Mouse (Mus musculus) kidney, postnatal 4 days (tissue): ENCODE measurements around the gene Lsm4.

ENCODE experiments used
- DNase-seq, 2 experiments: peaks; one replicate each; pipeline ENCODE4 v3.0.0; 2021; ENCODE audit warnings: mixed read lengths in 2 of 2

The Lsm4 gene

DNA sequence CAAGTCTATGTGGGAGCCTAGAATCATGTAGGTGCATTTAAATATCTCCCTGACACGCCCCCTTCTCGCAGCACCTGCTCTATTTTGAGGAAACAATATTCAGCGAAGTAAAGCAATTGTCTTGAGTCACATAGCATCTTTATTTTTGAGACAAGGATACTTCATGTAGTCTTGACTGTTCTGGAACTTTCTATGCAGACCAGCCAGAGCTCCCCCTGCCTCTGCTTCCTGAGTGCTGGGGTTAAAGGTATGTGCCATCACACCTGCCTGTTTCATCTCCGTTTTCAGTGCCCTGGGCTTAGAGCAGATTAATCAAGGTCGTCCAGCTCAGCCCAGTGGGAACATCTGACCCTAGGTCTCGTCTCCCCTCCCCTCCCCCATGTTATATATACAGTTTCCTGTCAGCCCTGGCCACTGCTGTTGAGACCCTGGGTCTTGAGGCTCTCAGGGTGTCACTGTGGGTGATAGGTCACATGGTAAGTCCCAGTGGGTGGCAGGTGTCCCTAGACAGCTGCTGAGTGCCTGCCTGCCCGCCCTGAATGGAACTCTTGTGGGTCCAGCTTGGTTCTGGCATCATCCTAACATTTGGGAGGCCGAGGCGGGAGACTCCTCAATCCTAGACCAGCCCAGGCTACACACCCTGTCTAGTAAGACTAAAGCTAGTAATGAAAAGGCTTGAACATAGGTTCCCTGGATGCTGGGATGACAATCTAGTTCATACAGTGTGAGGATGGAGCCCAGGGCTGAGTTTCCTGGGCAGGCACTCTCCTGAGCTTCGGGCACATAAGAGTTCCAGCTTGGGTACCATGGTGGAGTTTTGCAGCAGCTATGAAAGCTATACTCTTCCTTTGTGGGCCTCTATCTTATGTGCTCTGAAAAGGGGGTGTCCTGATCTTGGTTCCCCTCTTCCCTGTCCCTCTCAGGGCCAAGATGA is 28.3 kb downstream of the Lsm4 start:
- no peak for DNase-seq

DNA sequence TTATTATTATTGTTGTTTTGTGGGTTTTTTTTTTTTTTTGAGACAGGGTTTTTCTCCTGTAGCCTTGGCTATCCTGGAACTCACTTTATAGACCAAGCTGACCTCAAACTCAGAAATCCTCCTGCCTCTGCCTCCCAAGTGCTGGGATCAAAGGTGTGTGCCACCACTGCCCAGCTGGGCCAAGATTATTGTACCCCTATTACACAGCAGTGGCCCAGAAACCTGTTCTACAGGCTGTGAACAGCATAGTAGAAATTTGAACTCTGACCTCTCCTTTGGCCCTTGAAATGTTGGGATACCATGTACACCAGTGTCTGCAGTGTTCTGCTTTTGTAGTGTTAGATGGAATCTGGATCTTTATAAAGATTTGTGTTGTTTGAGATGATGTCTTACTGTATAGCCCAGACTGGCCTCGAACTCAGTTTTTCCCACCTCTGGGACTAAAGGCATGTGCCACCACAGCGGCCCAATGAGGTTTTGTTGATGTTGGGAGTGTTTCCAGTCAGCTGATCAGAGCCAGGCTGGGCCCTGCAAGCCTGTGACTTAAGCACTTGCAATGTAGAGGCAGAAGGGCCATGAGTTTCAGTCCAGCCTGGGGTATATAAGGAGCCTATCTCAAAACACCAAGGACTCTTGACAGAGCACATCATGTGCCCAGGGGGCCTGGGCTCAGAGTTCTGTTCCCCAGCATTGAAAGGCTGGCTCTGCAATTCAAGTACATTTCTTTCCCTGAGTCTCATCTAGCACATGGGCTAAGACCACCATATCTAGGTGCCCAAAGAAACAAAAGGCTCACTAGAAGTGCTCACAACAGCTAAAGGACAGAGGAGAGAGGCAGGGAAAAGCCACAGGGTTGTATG is 29.2 kb downstream of the Lsm4 start:
- DNase-seq: no peak

DNA sequence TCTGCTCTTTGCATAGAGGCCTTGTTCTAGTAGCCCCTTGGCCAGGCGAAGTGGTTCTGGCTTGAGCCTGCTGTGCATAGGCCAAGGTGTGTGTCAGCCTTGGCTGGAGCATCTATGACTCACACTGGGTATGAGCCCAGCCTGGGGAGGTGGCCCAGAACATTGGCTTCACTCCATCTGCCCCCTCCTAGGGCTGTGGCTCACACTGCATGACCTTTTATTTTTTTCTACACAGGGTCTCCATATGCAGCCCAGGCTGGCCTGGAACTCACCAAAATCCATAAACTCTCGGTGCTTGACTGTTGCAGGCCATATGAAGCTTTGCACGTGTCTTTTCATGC is 29.8 kb downstream of the Lsm4 start:
- no peak for DNase-seq

DNA sequence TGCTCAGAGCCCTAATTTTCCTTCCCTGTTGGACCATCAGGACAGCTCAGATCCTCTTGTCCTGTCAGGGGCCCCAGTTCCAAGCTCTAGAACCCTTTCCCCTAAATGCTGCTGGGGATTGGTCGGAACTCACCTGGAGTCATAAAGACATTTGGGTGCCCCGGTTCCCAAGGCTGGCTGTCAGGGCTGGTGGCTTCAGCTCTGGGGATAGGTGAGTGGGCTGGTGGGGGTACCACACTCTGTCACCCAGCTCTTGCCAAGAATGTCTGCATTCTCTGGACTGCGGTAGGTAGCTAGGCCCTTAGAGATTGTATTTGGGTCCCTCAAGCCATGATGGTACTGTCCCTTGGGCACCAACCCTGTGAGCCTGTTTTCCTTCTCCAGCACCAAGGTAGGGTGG is 30.2 kb downstream of the Lsm4 start, which contains the start of gene Iqcn:
Gene Iqcn, plus strand, starts transcription at position 171 of the 400 bp plus-strand sequence.
- no peak for DNase-seq

DNA sequence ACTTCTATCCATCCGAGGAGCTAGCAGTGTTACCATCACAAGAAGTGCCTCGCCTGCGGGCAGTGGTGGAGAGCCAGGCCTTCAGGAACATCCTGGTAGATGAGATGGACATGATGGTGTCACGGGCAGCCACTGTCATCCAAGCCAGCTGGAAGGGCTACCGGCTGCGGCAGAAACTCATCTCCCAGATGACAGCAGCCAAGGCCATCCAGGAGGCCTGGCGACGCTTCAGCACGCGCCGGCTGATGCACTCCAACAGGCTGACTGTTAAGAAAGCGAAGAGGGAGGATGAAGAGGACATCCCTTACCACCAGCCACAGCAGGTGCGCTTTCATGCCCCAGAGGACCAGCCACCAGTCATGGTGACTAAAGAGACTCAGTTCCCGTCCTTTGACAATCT is 35.2 kb downstream of the Lsm4 start:
- DNase-seq: no peak

DNA sequence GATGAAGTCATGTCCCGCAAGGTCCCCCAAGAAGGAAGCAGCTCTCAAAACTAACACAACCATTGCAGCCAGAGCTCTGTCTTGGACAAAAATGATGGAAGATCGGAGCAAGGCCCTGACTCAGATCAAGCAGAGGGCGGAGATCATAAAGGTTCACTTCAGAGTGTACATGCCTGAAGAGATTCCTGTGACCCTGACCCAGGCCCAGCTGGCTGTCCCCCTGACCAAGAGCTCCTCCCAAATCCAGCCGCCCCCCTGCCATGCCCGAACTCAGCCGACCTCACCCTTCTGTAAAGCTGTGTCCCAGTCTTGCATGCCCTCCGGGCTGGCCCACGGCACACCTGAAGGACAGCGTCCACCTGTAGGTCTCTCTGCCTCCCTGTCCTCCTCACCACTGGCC is 36.7 kb downstream of the Lsm4 start:
- no peak for DNase-seq

DNA sequence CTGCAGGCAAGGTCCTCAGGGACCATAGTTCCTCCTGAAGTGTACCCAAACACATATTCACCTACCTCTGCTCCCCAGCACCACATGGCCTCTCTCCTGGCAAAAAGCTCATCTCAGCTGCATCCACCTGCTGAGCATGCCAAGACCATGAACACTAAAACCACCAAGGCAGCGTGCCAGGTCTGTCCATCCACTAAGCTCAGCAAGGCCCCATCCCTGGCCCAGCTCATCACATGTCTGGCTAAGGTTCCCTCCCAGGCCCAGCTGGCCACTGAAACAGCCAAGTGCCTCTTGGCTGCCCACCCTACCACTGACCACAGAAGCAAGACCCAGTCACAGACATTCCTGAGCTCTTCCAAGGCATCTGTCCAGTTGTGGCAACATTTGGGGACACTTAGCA is 37.2 kb downstream of the Lsm4 start:
- no peak for DNase-seq

DNA sequence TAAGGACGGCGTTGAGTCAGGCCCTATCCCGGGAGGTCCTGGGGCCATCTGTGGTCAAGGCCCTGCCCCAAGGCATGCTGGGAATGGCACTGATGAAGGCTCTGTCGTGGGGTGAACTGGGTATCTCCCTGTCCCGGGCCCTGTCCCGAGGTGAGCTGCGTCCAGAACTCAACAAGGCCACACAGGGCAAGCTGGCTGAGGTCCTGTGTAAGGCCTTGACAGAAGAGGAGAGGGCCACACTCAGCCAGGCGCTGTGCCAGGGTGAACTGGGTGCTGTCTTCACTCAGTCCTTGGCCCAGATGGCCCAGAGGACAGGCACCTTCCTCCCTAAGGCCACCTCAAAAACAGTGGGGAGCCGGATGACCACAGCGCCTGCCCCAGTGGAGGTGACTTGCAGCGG is 38.0 kb downstream of the Lsm4 start:
- DNase-seq: no peak

DNA sequence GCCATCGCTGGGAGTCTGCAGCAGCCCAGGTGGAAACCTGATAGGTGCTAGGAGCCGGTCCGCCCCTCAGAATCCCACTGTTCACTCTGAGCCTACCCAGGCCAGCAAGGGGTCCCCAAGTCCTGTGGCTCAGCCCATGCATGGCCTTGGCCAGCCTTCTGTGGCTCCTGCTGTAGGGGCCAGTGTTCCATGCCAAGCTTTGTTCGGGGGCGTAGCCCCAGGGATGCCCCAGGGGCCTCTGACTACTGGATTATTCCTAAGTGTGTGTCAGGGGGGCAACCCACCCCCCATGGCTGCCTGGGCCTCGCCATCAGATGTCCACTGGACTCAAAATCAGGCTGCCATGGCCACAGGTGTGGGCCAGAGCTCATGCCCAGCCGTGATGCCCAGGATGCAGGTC is 40.9 kb downstream of the Lsm4 start:
- no peak for DNase-seq

DNA sequence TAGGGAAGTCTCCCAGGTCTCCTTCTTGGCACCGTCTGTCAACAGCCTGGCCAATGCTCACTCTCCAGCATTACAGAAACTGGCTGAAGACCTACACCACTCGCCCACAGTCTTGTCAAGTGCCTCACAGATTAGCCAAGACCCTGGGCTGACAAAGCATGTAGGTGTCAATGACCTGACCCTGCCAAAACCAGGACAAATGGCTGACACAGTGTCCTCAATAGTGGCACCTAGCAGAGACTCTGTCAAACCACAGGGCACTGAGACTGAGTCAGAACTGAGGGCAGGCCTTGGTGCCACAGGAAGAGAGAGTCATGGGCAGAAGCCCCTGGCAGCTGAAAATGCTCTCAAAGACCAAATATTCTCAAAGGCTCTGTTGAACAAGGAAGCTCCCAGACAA is 42.0 kb downstream of the Lsm4 start:
- peak in 1 of 2 experiments; percentile 0 for DNase-seq

DNA sequence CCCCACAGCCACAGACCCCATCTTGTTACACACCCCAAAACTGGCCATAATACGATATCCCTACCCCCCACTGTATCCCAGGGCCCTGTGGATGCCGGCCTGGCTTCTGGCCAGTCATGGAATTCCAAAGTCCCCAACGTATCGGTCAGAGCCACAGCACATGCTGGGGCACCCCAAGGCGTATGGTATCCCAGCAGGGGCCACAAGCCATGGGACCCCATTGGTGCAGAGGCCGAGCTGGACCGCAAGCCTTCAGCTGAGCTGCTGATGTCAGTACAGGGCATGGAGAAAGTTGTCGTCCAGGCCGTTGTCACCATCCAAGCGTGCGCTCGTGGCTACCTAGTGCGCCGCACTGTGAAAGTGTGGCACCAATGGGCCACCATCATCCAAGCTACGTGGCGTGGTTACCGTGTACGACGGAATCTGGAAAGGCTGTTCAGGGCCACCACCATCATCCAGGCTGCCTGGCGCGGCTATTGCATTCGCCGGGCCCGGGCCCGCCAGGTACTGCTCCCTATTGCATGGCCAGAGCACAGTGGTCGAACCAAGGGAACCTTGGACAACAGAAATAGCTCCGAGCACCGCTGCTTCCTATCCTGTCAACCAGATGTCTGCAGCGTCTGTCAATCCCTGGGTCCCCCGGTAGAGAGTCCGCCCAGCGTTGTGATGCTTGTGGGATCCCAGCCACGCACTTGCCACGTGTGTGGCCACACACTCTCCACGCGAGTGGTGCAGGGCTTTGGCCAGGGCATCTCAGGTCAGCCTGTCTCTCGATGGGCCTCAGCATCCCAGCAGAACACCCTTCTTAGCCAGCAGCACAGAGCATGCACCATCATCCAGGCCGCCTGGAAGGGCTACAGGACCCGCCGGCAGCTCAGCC is 43.7 kb downstream of the Lsm4 start:
- DNase-seq: peak in 1 of 2 experiments; percentile 3

DNA sequence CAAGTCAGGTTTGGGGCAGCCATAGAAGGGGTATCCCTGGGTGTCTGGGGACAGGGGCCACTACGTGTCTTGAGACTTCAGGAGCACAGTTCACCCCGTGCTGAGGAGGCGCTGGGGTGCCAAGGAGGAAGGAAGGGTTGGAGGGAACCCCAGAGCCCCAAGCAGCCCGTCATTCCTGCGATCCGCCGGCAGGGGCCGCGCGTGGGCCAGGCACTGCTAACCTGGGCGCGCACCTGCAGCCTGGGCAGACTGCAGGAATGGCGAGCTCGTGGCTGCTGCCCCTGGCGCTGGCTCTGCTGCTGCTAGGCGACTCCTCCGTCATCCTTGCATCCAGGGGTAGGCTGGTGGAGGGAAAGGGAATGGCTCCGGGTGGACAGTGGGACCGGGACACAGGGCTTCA is 45.2 kb downstream of the Lsm4 start, which contains the start of gene Gm3336:
Gene Gm3336, plus strand, starts transcription at position 247 of the 400 bp plus-strand sequence.
- DNase-seq: peak; percentile 76 to 83

DNA sequence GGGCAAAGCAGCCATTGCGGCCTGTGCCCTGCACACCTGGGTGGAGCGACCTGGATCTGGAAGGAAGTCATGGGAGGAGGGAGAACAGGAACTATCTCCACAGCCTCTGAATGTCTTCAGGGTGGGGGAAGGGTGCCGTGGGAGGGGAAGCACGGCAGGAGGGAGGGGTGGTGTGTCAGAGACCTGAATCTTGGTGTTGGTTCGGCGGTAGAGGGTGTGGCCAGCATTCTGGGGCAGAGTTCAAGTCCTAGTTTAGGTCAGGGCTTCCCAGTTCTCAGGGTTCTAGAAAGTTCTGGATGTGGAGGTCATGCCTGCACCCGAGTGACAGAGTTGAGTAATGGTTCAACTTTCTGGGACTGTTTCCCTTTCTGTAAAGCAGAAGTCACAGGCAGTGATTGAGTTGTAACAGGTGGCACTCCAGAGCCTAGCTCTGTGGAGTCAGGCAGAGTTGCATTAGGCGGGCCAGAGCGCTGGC is 46.8 kb downstream of the Lsm4 start:
- peak; percentile 6 to 8 for DNase-seq

DNA sequence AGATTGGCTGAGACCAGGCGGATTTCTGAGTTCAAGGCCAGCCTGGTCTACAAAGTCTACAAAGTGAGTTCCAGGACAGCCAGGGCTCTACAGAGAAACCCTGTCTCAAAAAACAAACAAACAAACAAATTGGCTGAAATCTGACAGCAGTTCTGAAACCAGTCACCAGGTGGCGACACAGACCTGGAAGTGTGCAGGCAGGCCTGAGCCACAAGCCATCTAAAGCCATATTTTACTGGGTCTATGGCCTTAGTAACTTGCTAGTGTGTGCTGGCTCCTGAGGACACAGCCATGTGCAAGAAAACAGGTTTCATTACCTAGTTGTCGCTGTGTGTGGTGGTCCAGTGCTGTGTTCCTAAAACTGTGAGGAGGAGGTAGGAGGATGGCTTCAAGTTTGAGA is 47.7 kb downstream of the Lsm4 start:
- peak; percentile 89 to 90 for DNase-seq

DNA sequence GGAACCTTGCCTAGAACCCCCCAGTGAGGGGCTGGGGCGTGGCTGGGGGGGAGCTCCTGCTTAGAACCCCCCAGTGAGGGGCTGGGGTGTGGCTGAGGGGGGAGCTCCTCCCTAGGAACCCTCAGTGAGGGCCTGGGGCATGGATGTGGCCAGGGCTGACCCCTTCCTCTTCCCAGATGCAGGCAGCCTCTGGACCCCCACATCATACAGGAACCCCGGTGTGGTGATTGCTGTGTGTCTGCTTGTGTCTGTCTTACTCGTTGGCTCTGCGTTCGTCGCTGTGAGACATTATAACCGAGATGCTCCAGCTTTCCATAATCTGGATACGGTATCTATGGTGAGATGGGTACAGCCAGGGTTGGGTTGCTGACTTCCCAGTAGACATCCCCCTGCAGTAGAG is 48.6 kb downstream of the Lsm4 start:
- DNase-seq: peak in 1 of 2 experiments; percentile 3

DNA sequence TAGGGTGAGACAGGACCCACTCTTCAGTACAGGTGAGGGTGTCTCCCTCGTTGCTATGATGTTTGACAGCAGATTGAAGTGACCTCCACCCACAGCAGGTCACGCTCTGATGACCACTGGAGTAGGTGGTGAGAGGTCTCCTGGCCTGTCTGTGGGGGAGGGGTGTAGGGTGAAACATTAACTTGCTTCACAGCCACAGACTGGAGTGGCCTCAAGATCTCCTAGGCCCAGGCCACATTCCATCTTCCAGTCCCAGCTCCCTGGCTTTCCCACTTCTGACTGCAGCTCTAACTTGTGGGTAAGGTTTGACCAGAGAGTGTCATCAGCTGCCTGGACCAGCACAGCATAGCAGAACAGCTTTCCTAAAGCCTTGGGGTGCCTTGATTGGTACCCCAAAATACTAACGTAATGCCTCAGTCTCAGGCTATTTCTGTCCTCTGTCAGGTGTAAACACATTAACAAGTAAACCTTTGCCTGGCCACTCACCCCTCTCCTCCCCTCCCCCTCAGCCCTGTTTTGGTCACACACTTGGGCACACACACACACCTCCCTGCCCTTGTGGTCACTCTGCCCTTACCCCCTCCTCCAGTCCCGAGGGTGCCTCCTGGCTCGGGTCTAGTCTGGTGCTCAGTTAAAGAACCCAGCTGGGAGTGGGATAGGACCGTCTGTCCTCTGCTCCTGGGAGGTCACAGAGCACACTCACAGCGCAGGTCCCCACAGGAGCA is 50.6 kb downstream of the Lsm4 start, which contains the start of gene Pde4c:
Gene Pde4c, plus strand, starts transcription at position 235 of the 725 bp plus-strand sequence.
- DNase-seq: peak; percentile 82 to 92

DNA sequence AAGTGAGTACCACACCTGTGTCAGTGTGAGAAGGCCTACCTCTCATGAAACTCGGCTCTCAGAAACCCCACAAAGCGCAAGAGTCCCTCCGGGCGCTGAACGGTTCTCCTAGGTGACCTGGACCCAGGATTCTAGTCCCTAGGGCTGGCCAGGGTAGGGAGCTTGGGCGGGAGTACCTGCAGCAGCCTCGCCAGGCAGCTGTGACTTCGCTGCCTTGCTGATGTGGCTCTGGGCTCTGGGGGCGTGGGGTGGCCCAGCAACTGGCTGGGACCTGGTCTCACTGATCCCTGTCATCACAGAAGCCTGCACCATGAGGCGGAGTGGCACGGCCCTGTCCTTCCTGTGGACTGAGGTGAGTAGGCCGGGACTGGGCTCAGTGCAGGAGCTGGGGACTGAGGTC is 51.2 kb downstream of the Lsm4 start:
- DNase-seq: peak; percentile 39 to 61

DNA sequence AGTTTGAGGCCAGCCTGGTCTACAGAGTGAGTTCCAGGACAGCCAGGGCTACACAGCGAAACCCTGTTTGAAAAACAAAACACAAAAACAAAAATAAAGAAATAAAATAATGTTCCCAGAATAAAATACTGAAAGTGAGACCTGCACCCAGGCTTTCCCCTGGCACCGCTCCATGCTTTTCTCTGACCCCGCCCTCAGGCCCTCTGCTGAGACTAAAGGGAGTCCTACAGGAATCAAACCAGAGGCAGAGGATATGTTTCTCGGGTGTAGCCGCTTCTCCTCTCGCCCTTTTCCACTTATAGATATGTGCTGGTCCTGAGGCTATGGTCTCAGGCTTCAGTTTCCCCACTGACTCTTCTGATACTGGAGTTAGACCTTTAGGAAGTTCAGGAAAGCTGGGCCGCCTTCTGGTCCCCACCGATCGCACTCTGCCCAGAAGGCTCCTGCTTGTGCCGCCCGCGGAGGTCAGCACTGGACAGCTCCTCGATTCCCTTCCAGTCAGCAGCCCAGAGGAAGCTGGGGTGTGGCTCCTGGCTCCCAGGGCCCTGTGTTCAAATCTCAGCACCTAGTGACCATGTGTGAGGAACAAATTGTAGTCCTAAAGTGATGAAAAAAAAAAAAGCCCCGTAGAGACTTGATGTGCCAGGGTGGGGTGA is 52.9 kb downstream of the Lsm4 start:
- peak; percentile 84 to 86 for DNase-seq

DNA sequence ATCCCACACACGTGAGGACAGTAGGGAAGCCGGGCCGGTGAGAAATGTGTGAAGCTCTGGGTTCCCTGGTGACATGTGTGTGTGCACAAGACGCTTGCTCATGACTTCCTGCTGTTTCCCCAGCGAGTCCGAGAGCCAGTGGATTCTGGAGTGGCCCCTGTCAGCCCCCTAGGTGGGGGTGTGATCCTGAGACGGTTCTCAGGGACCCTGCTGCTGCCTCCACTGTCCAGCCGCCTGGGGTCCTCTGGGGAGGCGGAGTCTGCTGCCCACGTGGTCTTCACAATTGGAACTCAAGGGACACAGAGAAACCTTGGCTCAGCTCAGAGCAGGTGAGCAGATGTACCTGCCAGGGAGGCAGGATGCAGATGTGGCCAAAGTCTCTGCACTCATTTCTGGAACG is 53.7 kb downstream of the Lsm4 start:
- peak in 1 of 2 experiments; percentile 1 for DNase-seq
